Mouse (Mus musculus) C2C12 (cell line): ENCODE measurements around the gene Soat2. TPM values are rescaled to one million over a fixed set of nuclear protein-coding genes. Genes with fewer than 3 reads are reported as not detected.

Experiments used
- H3K27me3 ChIP-seq: one replicate; pipeline ENCODE4 v1.6.1; 2011; ENCODE audit not compliant: control insufficient read depth, insufficient read depth, insufficient read length
- H3K36me3 ChIP-seq: one replicate; pipeline ENCODE4 v1.6.1; 2011; ENCODE audit not compliant: control insufficient read depth, insufficient read depth
- H3K4me3 ChIP-seq: one replicate; pipeline ENCODE4 v1.5.1; 2011; ENCODE audit warnings: mild to moderate bottlenecking, control low read depth; ENCODE audit not compliant: poor library complexity, insufficient read depth, severe bottlenecking
- H3K79me2 ChIP-seq: one replicate; pipeline ENCODE4 v1.6.1; 2011; ENCODE audit not compliant: control insufficient read depth, insufficient read depth
- H3K79me3 ChIP-seq: one replicate; pipeline ENCODE4 v1.6.1; 2011; ENCODE audit warnings: low read depth, control low read depth
- H3ac ChIP-seq: one replicate; pipeline ENCODE3; 2011; ENCODE audit warnings: low read depth; ENCODE audit not compliant: control insufficient read depth, insufficient read length
- CEBPB ChIP-seq: IDR thresholded peaks from one replicate; pipeline ENCODE4 v1.6.1; 2011; ENCODE audit warnings: low read depth, mild to moderate bottlenecking, control low read depth, moderate library complexity
- CTCF ChIP-seq: IDR thresholded peaks from one replicate; pipeline ENCODE4 v1.5.1; 2011; ENCODE audit not compliant: control insufficient read depth, insufficient read depth, insufficient read length
- FOSL1 ChIP-seq: IDR thresholded peaks from one replicate; pipeline ENCODE4 v1.8.0; 2011; ENCODE audit warnings: mild to moderate bottlenecking, low read length; ENCODE audit not compliant: poor library complexity, insufficient read depth, severe bottlenecking
- MAX ChIP-seq: IDR thresholded peaks from one replicate; pipeline ENCODE4 v1.6.1; 2011; ENCODE audit warnings: mild to moderate bottlenecking, control low read depth
- MYOD1 ChIP-seq: IDR thresholded peaks from one replicate; pipeline ENCODE4 v1.6.1; 2011; ENCODE audit warnings: low read depth; ENCODE audit not compliant: control insufficient read depth, insufficient read length
- MYOG ChIP-seq: IDR thresholded peaks from one replicate; pipeline ENCODE4 v1.6.1; 2011; ENCODE audit not compliant: control insufficient read depth, insufficient read length; ENCODE audit errors: extremely low read depth
- USF1 ChIP-seq: IDR thresholded peaks from one replicate; pipeline ENCODE4 v1.6.1; 2011; ENCODE audit warnings: low read depth, mild to moderate bottlenecking, control low read depth, moderate library complexity
- polyA plus RNA-seq: library from polyadenylated mRNA; unstranded; fragments of >200 nt; fragmentation: generic; extraction: Trizol; gene quantifications from one replicate; pipeline ENCODE4 v1.2.1, GENCODE M21; 2012; ENCODE audit warnings: missing spikeins

The Soat2 gene
- polyA plus RNA-seq, 1 experiment = 0.06 TPM

DNA sequence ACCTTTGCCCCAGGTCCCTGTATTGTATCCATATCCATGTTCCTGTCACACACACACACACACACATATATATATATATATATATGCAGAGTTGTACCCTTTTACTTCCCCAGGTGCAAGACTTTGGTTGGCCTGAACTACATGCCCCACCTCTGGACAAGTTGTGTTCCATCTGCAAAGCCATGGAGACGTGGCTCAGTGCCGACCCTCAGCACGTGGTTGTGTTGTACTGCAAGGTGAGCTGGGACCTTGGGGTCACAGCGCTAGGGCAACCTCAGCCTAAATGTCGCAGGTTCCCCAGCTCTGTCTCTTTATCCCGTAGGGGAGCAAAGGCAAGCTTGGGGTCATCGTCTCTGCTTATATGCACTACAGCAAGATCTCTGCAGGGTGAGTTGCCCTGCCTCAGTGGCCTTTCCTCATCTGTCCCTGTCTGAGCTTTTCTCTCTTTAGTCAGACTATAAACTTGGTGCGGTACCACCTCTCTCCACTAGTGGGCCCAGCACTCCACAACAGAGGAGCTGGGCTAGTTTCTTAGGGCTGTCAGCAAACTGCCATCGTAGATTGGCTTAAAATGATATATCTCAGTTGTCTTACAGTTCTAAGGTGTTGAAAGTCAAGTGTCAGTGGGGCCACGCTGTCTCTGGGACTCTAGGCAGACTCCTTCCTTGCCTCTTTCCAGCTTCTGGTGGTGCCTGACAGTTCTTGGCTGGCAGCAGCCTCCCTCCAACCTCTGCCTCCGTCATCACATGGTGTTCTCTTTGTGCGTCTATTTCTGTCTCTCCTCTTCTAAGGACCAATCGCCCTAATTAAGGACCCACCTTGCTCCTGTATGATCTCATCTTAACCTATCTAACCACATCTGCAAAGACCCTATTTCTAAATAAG lies 42.4 kb upstream of the Soat2 start:
- Histone ChIP-seq H3ac (no peak overlapping the region), H3K36me3 (peaks cover 80% of the 10 kb centered on the region), H3K4me3 (no peak overlapping the region), H3K27me3 (no peaks in the 10 kb centered on the region), H3K79me2 (peaks cover 47% of the 10 kb centered on the region), H3K79me3 (peaks cover 6% of the 10 kb centered on the region)
- TF ChIP-seq CEBPB (no peak), MAX (no peak), CTCF (no peak), MYOG (no peak), MYOD1 (no peak), FOSL1 (no peak), USF1 (no peak)

DNA sequence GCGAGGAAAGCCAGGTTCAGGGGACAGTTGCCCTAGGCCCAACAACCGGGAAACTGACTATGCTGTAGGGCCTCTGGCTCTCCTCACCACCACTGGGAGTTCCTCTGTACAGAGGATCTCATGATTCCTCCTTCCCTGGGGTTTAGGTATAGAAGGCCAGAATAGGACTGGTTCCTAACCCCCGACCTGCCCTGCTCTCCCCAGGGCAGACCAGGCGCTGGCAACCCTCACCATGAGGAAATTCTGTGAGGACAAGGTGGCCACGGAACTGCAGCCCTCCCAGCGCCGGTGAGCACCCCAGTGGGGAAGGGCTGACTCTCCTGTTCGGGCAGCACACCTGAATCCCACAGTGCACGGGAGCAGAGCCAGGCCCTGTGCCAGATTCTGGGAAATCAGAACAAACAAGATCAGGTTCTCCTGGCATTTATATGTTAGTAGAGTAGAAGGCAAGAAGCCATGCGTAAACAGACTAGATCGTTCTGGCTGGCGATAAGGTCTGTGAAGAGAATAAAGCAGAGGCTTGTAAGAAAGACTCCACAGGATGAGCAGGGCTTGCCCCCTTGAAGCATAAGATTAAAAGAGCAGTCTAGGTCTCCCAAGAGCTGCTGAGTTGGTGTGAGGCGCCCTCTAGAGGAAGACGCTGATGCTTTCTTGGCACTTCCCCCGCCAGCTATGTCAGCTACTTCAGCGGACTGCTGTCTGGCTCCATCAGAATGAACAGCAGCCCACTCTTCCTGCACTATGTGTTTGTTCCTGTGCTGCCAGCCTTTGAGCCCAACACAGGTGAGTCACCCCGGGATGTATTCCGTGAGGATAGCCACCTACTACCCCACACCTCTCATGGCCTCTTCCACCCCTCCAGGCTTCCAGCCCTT lies 41.4 kb upstream of the Soat2 start:
- peaks cover 3% of the 10 kb centered on the region for H3K79me3 ChIP-seq
- H3K36me3 ChIP-seq = peaks cover 89% of the 10 kb centered on the region
- TF ChIP-seq MYOG (no peak), CTCF (peak; percentile 83), CEBPB (no peak), FOSL1 (no peak), USF1 (no peak)
- H3K27me3 ChIP-seq = no peaks in the 10 kb centered on the region
- no peak overlapping the region for H3K4me3 ChIP-seq
- peaks cover 37% of the 10 kb centered on the region for H3K79me2 ChIP-seq
- no peak overlapping the region for H3ac ChIP-seq

DNA sequence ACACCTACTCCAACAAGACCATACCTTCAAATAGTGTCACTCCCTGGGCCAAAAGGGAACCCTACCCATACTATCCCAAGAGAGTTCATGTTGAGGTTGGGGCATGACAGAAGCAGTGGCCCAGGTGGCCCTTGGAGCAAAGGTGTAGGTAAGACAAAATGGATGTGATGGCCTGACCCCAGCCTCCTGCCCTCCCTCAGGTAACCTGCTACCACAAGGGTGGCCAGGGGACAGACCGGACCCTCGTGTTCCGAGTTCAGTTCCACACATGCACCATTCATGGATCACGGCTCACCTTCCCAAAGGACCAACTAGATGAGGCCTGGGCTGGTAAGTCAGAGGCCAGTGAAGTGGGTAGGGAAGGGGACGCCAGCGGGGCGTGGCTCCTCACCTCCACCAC lies 40.1 kb upstream of the Soat2 start:
- Histone ChIP-seq H3K4me3 (no peak overlapping the region), H3ac (no peak overlapping the region), H3K36me3 (peaks cover 95% of the 10 kb centered on the region)

DNA sequence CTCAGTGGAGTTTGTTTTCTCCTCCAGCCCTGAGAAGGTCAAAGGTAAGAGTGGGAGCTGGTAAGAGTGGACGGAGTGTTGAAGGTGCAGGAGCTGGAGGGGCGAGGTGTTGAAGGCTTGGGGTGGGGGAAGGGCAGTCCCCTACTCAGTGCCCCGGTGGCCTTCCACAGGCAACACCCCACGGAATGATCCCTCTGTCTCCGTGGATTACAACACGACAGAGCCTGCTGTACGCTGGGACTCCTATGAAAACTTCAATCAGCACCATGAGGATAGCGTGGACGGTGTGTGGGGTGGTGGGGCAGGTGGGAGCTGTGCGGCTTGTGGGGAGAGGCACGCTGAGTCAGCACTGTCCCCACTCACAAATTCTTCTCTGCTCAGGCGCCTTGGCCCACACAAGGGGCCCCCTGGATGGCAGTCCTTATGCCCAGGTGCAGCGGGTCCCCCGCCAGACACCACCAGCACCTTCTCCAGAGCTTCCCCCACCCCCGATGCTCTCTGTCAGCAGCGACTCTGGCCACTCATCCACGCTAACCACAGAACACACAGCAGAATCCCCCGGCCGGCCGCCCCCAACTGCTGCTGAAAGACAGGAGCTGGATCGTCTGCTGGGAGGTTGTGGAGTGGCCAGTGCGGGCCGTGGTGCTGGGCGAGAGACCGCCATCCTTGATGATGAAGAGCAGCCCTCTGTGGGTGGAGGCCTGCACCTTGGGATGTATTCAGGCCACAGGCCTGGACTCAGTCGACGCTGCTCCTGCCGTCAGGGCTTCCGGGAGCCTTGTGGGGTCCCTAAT lies 39.4 kb upstream of the Soat2 start:
- H3K4me3 ChIP-seq = no peak overlapping the region
- peaks cover 98% of the 10 kb centered on the region for H3K36me3 ChIP-seq
- no peaks in the 10 kb centered on the region for H3K27me3 ChIP-seq
- no peaks in the 10 kb centered on the region for H3K79me3 ChIP-seq
- H3ac ChIP-seq = no peak overlapping the region
- peaks cover 19% of the 10 kb centered on the region for H3K79me2 ChIP-seq
- no peak for TF ChIP-seq MAX
- TF ChIP-seq FOSL1 = no peak
- no peak for TF ChIP-seq MYOD1
- TF ChIP-seq CTCF = no peak
- TF ChIP-seq MYOG = no peak
- no peak for TF ChIP-seq USF1
- TF ChIP-seq CEBPB = no peak

More for the DNA sequence above, 40.1 kb upstream of the Soat2 start:
- no peak for TF ChIP-seq MYOG
- TF ChIP-seq USF1 = no peak
- TF ChIP-seq FOSL1 = no peak
- TF ChIP-seq CEBPB = no peak
- no peak for TF ChIP-seq MYOD1
- TF ChIP-seq CTCF = no peak
- TF ChIP-seq MAX = no peak
- Histone ChIP-seq H3K79me2 (peaks cover 25% of the 10 kb centered on the region), H3K79me3 (no peaks in the 10 kb centered on the region), H3K27me3 (no peaks in the 10 kb centered on the region)

DNA sequence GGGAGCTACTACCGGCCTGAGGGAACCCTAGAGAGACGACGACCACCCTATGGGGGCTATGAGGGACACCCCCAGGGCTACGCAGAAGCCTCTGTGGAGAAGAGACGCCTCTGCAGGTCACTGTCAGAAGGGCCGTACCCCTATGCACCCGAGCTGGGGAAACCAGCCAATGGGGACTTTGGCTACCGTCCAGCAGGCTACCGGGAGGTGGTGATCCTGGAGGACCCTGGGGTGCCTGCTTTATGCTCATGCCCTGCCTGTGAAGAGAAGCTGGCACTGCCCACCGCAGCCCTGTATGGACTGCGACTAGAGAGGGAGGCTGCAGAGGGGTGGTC lies 38.9 kb upstream of the Soat2 start:
- peaks cover 13% of the 10 kb centered on the region for H3K79me2 ChIP-seq
- H3K27me3 ChIP-seq = no peaks in the 10 kb centered on the region
- H3K36me3 ChIP-seq = peaks cover 98% of the 10 kb centered on the region
- H3ac ChIP-seq = no peak overlapping the region
- no peak for TF ChIP-seq CTCF
- H3K79me3 ChIP-seq = no peaks in the 10 kb centered on the region
- no peak overlapping the region for H3K4me3 ChIP-seq
